Mouse (Mus musculus) cortical plate, adult 2 months (tissue): ENCODE results near the gene Mink1.

ENCODE experiments used
- CTCF ChIP-seq: fragments of 200-500 bp; IDR thresholded peaks from 2 replicates; pipeline ENCODE4 v1.5.1; 2011; ENCODE audit warnings: mild to moderate bottlenecking, control low read depth, low read length; ENCODE audit not compliant: insufficient read depth; ENCODE audit errors: extremely low read depth
- POLR2A ChIP-seq: fragments of 200-500 bp; IDR thresholded peaks from 2 replicates; pipeline ENCODE4 v1.6.1; 2011; ENCODE audit warnings: mild to moderate bottlenecking, low read length, control low read depth; ENCODE audit not compliant: insufficient read depth; ENCODE audit errors: extremely low read depth

GRCm38 (mm10) chr11:70597301-70597700 is 34.6 kb downstream of the Mink1 start:
- TF ChIP-seq CTCF, result no peak
- TF ChIP-seq POLR2A, result no peak
